Mouse (Mus musculus) bone marrow, adult 2 months (tissue): ENCODE data around the gene Slpi.
"Not testable (repeated sequence)": the region's sequence is repeated elsewhere in the genome, so short reads cannot be mapped to it uniquely, and the experiment has no call there.

Experiments used
- CTCF ChIP-seq: fragments of 200-500 bp; IDR thresholded peaks from 2 replicates; pipeline ENCODE4 v1.5.1; 2011; ENCODE audit warnings: low read length, control low read depth; ENCODE audit not compliant: control insufficient read depth, insufficient read depth
- POLR2A ChIP-seq: fragments of 200-500 bp; IDR thresholded peaks from 2 replicates; pipeline ENCODE4 v1.6.1; 2011; ENCODE audit warnings: low read depth, mild to moderate bottlenecking, control low read depth, low read length, borderline replicate concordance; ENCODE audit not compliant: control insufficient read depth

- not testable (repeated sequence) for TF ChIP-seq POLR2A, CTCF
These were observed 73.4 kb downstream of the Slpi start for GRCm38 (mm10) chr2:164315460-164315859.
